Mouse (Mus musculus) right cerebral cortex, adult 18-20 months (tissue): ENCODE measurements around the gene Olfr1138.

Experiments
- DNase-seq: peaks from one replicate; pipeline ENCODE4 v3.0.0; 2022; ENCODE audit warnings: mixed read lengths

Gene Olfr1138

GRCm38 (mm10) chr2:87739878-87740277 lies at the start of gene Olfr1138:
Gene Olfr1138, minus strand, starts transcription at chr2:87739978.
- DNase-seq, result no peak

DNA sequence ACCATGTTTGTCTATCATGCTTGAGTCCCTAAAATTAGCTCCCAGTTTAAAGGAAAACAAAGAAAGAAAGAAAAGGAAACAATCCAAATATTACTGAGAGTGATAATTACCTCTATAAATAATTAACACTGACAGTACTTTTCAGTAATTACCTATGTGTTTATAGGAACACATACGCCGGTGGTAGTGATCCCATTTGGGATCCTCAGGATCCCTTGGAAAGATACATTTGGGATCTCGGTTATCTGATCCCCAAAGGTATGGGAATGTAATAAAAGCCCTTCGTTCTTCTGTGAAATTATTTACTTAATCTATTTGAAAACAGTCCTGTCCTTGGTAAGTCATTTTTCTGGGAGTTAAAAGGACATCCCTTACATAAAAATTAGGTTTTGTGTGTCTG lies 39.4 kb upstream of the Olfr1138 start, which contains the start of gene Olfr152:
Gene Olfr152 (plus strand): TSS at position 301 of the 400 bp plus-strand sequence.
- no peak for DNase-seq

DNA sequence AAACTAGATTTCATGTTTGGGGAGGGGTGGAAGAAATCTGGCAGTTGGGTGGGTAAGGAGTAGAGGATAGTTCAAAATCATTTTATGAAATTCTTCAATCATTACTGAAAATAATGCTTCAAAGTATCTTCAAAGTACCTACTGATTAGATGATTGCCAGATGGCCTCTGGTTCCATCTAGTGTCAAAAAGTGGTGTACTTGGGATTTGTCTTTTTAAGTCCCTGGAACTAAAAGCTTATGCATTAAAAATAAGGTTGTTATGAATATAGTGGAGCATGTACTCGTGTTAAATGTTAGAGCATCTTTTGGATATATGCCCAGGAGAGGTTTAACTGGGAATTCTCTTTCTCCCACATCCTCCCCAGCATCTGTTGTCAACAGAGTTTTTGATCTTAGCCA lies 36.4 kb upstream of the Olfr1138 start:
- DNase-seq, result peak; percentile 1

DNA sequence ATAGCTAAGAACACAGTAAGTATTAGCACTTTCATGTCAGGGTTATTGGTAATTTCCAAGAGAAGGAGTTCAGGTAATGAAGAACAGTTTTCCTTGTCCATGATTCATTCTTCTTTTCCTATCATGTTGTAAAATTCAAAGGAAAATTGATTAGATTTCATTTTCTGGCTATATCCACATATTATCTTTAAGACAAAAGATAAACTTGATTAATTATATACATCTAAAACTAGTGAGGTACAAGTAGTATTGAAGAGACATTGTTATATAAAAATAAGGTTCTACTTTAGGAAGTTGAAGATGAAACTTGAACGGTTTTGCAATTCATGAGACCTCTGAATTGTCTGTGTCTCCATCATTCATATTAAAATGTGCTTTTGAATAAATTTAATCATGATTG lies 14.1 kb upstream of the Olfr1138 start, which contains the start of gene Olfr1141:
Gene Olfr1141 (minus strand): TSS at position 101 of the 400 bp plus-strand sequence.
- no peak for DNase-seq

- DNase-seq, result no peak
These were observed 3.7 kb upstream of the Olfr1138 start, which contains the start of gene Olfr1140 for GRCm38 (mm10) chr2:87743452-87743851. Gene Olfr1140, plus strand, starts transcription at chr2:87743752.

GRCm38 (mm10) chr2:87713079-87713478 lies 26.7 kb downstream of the Olfr1138 start, which contains the start of gene Olfr1137:
Gene Olfr1137, minus strand, starts transcription at chr2:87713179.
- no peak for DNase-seq

- DNase-seq, result no peak
These were observed 45.9 kb downstream of the Olfr1138 start, which contains the start of gene Olfr1136 for GRCm38 (mm10) chr2:87693847-87694246. Gene Olfr1136, minus strand, starts transcription at chr2:87693947.
